Mouse (Mus musculus) thymus, postnatal 10 days (tissue): ENCODE data around the gene Zfp697.
"Not testable (repeated sequence)": the region's sequence is repeated elsewhere in the genome, so short reads cannot be mapped to it uniquely, and the experiment has no call there.

Experiments used
- DNase-seq, 2 experiments: peaks; one replicate each; pipeline ENCODE4 v3.0.0; 2021; ENCODE audit warnings: low spot score in 2 of 2

The Zfp697 gene

GRCm38 (mm10) chr3:98629633-98630032 is 247.4 kb downstream of the Zfp697 start:
- DNase-seq, result no peak

GRCm38 (mm10) chr3:98630152-98630551 is 247.9 kb downstream of the Zfp697 start, which contains the start of gene Hsd3b5:
Hsd3b5 (minus strand) TSS chr3:98630252.
- no peak for DNase-seq

- DNase-seq, result no peak
Observed at GRCm38 (mm10) chr3:98635145-98635544, 252.9 kb downstream of the Zfp697 start.

GRCm38 (mm10) chr3:98680786-98681185 is 298.5 kb downstream of the Zfp697 start:
- no peak for DNase-seq

- DNase-seq, result no peak
Observed at GRCm38 (mm10) chr3:98682401-98682800, 300.1 kb downstream of the Zfp697 start.

- DNase-seq, result no peak
Observed at GRCm38 (mm10) chr3:98720740-98721139, 338.5 kb downstream of the Zfp697 start.

- DNase-seq, result no peak
Observed at GRCm38 (mm10) chr3:98724376-98724775, 342.1 kb downstream of the Zfp697 start, which contains the start of gene Hsd3b2. Hsd3b2 (minus strand) TSS chr3:98724543.

- no peak for DNase-seq
Observed at GRCm38 (mm10) chr3:98726281-98726680, 344.0 kb downstream of the Zfp697 start.

- no peak for DNase-seq
Observed at GRCm38 (mm10) chr3:98733724-98734123, 351.5 kb downstream of the Zfp697 start.

GRCm38 (mm10) chr3:98734340-98734739 is 352.1 kb downstream of the Zfp697 start:
- no peak for DNase-seq

- DNase-seq, result not testable (repeated sequence)
Observed at GRCm38 (mm10) chr3:98741043-98741442, 358.8 kb downstream of the Zfp697 start.

GRCm38 (mm10) chr3:98752171-98752570 is 369.9 kb downstream of the Zfp697 start:
- DNase-seq, result no peak

GRCm38 (mm10) chr3:98756836-98757235 is 374.6 kb downstream of the Zfp697 start:
- no peak for DNase-seq

GRCm38 (mm10) chr3:98764155-98764554 is 381.9 kb downstream of the Zfp697 start:
- no peak for DNase-seq

- DNase-seq, result no peak
Observed at GRCm38 (mm10) chr3:98780921-98781320, 398.7 kb downstream of the Zfp697 start.

GRCm38 (mm10) chr3:98782181-98782868 is 400.1 kb downstream of the Zfp697 start:
- DNase-seq, result no peak

GRCm38 (mm10) chr3:98786551-98786950 is 404.3 kb downstream of the Zfp697 start:
- no peak for DNase-seq
